Mouse (Mus musculus) embryonic fibroblast, embryonic 13.5 days (primary cell): ENCODE data around the gene Pold2. TPM values are rescaled to one million over a fixed set of nuclear protein-coding genes. Genes with fewer than 3 reads are reported as not detected.

Experiments used
- H3K27ac ChIP-seq: 2 replicates; pipeline ENCODE4 v1.5.1; 2012; ENCODE audit warnings: low read length, control low read depth, inconsistent platforms; ENCODE audit not compliant: insufficient read depth
- H3K4me1 ChIP-seq: 2 replicates; pipeline ENCODE4 v1.6.1; 2011; ENCODE audit warnings: low read length; ENCODE audit not compliant: control insufficient read depth, insufficient read depth
- H3K4me3 ChIP-seq: 2 replicates; pipeline ENCODE4 v1.5.1; 2011; ENCODE audit warnings: mild to moderate bottlenecking, control low read depth, low read length; ENCODE audit not compliant: insufficient read depth
- CTCF ChIP-seq: IDR thresholded peaks from 2 replicates; pipeline ENCODE4 v1.5.1; 2011; ENCODE audit warnings: mild to moderate bottlenecking, control low read depth, low read length, moderate library complexity, borderline replicate concordance; ENCODE audit not compliant: insufficient read depth
- POLR2A ChIP-seq: IDR thresholded peaks from 2 replicates; pipeline ENCODE4 v1.6.1; 2011; ENCODE audit warnings: low read depth, mild to moderate bottlenecking, control low read depth, low read length, moderate library complexity
- polyA plus RNA-seq: library from polyadenylated mRNA; stranded (reverse); fragments of >200 nt; gene quantifications from 2 replicates; pipeline ENCODE4 v1.2.4, GENCODE M21; 2011; ENCODE audit warnings: low read depth; ENCODE audit not compliant: missing spikeins, insufficient read length

Pold2 gene
- polyA plus RNA-seq, 1 experiment: 31.7 TPM

GRCm38 (mm10) chr11:5887250-5887649 is 9.2 kb upstream of the Pold2 start:
- H3K4me1 ChIP-seq: peaks cover 7% of the 10 kb centered on the region
- H3K4me3 ChIP-seq: no peak overlapping the region
- H3K27ac ChIP-seq: no peak overlapping the region
- TF ChIP-seq CTCF: no peak
- no peak for TF ChIP-seq POLR2A

DNA sequence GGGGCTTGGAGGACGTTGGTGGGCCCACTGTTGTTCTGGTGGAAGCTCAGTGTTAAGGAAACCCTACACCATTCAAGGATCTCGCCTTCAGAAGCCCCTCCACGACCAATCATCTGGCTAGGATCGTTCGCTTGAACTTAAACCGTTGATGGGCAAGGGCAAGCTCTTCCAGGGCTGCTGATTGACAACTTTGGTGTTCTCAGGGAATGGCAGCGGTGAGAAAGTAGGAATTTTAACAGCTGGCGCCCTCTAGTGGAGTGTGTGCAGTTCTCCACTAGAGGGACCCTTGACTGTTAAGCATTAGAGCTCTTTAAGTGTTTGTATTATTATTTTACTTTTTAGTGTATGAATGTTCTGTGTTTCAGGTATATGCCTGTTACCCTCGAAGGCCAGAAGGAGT is 8.1 kb upstream of the Pold2 start:
- Histone ChIP-seq H3K27ac (no peak overlapping the region), H3K4me3 (no peak overlapping the region), H3K4me1 (peaks cover 4% of the 10 kb centered on the region; the same call in 1 of the 2 replicates)
- TF ChIP-seq CTCF: no peak
- no peak for TF ChIP-seq POLR2A

- H3K4me3 ChIP-seq: no peak overlapping the region
- H3K27ac ChIP-seq: no peak overlapping the region
- H3K4me1 ChIP-seq: no peaks in the 10 kb centered on the region
- no peak for TF ChIP-seq POLR2A
Measured at GRCm38 (mm10) chr11:5882518-5882917, 4.4 kb upstream of the Pold2 start.

GRCm38 (mm10) chr11:5879905-5880304 is 1.8 kb upstream of the Pold2 start:
- TF ChIP-seq POLR2A (no peak), CTCF (peak; percentile 83)
- 0 out of 2 replicates have a peak, but pooled peaks cover 2% of the 10 kb centered on the region for H3K4me1 ChIP-seq
- no peak overlapping the region for H3K4me3 ChIP-seq
- no peak overlapping the region for H3K27ac ChIP-seq

DNA sequence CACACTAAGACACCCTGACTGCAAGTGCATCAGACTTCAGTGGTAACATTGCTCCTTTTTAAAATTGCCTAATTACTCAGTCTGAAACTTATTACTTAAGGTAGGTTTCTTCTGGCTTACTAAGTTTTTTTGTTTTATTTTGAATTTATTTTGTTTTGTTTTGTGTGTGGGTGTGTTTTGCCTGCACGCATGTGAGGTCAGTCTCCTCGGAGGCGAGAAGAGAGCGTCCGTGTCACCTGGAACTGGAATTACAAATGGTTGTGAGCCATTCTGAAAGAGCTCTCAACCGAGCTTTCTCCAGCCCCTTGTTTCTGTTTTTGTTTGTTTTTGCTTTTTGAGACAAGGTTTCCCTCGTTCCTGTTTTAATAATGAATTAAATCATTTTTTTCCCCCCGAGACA is 569 bp upstream of the Pold2 start:
- H3K27ac ChIP-seq: peak overlapping the region; percentile 86
- H3K4me1 ChIP-seq: 0 out of 2 replicates have a peak, but pooled peaks cover 2% of the 10 kb centered on the region
- peak overlapping the region; percentile 28; the same call in 1 of the 2 replicates for H3K4me3 ChIP-seq
- TF ChIP-seq POLR2A: no peak
- TF ChIP-seq CTCF: no peak

DNA sequence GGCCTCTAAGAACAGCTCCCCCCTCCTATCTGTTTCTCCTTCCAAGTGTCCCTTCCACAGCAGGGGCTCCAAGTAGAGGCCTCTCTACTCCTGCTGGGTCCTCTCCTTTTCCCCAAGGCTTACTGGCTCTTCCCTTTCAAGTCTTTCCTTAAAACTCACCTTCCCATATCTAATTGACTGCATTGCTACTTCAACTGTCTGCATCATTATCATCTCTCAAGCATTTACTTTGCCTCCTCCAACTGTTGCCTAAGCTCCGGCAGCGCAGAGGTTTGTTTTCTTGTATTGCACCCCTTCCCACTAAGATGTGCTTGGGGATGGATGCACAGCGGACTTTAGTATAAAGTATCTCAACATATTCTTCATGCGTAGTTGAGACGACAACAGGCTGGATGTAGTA is 671 bp downstream of the Pold2 start:
- peak overlapping the region; percentile 72 for H3K4me3 ChIP-seq
- 0 out of 2 replicates have a peak, but pooled peaks cover 2% of the 10 kb centered on the region for H3K4me1 ChIP-seq
- TF ChIP-seq CTCF (no peak), POLR2A (no peak)
- no peak overlapping the region for H3K27ac ChIP-seq

DNA sequence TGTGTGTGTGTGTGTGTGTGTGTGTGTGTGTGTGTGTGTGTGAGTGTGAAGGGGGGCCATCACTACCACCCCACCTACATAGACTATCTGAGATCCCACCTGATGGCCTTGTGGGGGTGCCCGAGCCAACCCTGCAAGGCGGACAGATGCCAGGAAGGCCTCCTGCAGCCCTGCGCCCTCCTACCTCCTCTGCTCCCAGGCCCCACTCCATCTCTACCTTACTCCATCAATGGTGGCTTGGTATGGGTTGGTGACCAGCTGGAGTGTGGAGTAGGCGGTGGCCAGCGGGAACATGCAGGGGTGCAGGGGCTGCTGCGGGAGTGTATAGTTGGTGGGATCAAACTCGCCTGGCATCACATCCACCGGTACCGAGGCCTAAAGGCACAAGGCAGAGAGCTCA is 4.9 kb downstream of the Pold2 start:
- no peak overlapping the region for H3K27ac ChIP-seq
- 0 out of 2 replicates have a peak, but pooled peaks cover 2% of the 10 kb centered on the region for H3K4me1 ChIP-seq
- H3K4me3 ChIP-seq: no peak overlapping the region
- TF ChIP-seq POLR2A: peak; percentile 35; the same call in 1 of the 2 replicates
- no peak for TF ChIP-seq CTCF

DNA sequence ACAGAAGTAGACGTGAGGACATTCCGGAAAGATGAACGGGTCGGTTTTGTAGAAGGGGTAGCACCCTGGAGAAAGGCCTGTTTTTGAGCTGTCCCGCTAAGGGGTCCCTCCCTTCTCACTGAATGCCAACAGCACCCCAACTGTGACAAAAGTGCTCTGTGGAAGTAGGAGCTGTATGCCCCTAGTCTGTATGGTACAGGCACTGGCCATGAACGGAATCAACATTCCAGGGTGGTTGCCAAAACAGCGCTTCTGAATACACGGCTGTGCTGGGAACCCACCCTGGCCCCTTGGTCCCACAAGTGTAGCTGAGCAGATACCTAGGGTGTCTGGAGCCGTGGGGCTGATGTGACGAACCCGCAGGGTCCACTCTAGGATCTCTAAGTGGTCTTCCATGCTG is 5.4 kb downstream of the Pold2 start:
- Histone ChIP-seq H3K4me1 (0 out of 2 replicates have a peak, but pooled peaks cover 2% of the 10 kb centered on the region), H3K4me3 (no peak overlapping the region), H3K27ac (no peak overlapping the region)
- TF ChIP-seq CTCF (no peak), POLR2A (no peak; the same call in 1 of the 2 replicates)

GRCm38 (mm10) chr11:5870069-5870468 is 8.0 kb downstream of the Pold2 start:
- no peak overlapping the region for H3K4me3 ChIP-seq
- no peaks in the 10 kb centered on the region for H3K4me1 ChIP-seq
- TF ChIP-seq POLR2A: no peak
- TF ChIP-seq CTCF: no peak
- H3K27ac ChIP-seq: no peak overlapping the region

DNA sequence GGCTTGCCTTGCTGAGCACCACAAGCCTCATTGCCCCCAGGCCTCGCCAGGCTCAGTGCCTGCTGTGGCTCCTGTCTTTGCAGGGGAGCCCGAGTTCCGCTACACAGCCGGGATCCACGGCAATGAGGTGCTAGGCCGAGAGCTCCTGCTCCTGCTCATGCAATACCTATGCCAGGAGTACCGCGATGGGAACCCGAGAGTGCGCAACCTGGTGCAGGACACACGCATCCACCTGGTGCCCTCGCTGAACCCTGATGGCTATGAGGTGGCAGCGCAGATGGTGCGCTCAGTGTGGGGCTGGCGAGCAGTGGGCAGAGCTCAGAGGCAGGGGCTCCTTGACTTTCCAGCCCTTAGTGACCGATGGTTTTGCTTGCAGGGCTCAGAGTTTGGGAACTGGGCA is 8.8 kb downstream of the Pold2 start:
- Histone ChIP-seq H3K4me3 (no peak overlapping the region), H3K27ac (no peak overlapping the region), H3K4me1 (no peaks in the 10 kb centered on the region)
- 0 out of 2 replicates have a peak, but pooled peaks have one; percentile 6 for TF ChIP-seq POLR2A
- TF ChIP-seq CTCF: no peak

DNA sequence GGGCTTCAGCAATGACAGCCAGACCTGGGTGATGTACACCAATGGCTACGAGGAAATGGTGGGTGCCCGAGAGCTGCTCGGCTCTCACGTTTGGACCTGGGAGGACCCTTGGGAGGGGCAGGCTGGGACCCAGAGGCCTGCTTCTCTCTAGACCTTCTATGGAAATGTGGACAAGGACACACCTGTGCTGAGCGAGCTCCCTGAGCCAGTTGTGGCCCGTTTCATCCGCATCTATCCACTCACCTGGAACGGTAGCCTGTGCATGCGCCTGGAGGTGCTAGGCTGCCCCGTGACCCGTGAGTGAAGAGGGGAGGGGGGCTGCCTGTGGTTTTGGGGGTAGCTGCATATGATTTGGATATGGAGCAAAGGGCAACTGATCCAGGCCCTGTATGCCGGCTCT is 9.8 kb downstream of the Pold2 start:
- Histone ChIP-seq H3K4me1 (0 out of 2 replicates have a peak, but pooled peaks cover 4% of the 10 kb centered on the region), H3K4me3 (no peak overlapping the region)
- no peak for TF ChIP-seq CTCF
- TF ChIP-seq POLR2A: no peak

More for the DNA sequence above, 9.8 kb downstream of the Pold2 start:
- no peak overlapping the region for H3K27ac ChIP-seq
